Mouse (Mus musculus) ES-Bruce4 (cell line): ENCODE results near the gene Rras. TPM values are rescaled to one million over a fixed set of nuclear protein-coding genes. Genes with fewer than 3 reads are reported as not detected.

Experiments used
- H3K27ac ChIP-seq: 2 replicates; pipeline ENCODE4 v1.5.1; 2012; ENCODE audit warnings: low read length, inconsistent platforms; ENCODE audit not compliant: insufficient read depth
- H3K27me3 ChIP-seq: 2 replicates; pipeline ENCODE4 v1.6.1; 2012; ENCODE audit warnings: mild to moderate bottlenecking, low read length, inconsistent platforms; ENCODE audit not compliant: control insufficient read depth, poor library complexity, insufficient read depth, severe bottlenecking
- H3K36me3 ChIP-seq: 2 replicates; pipeline ENCODE4 v1.6.1; 2012; ENCODE audit warnings: inconsistent platforms, mild to moderate bottlenecking, low read length, moderate library complexity; ENCODE audit not compliant: control insufficient read depth, poor library complexity, insufficient read depth, severe bottlenecking
- H3K4me1 ChIP-seq: one replicate; pipeline ENCODE4 v1.8.1; 2011; ENCODE audit warnings: low read length; ENCODE audit not compliant: control insufficient read depth, insufficient read depth
- H3K4me3 ChIP-seq: 2 replicates; pipeline ENCODE4 v1.5.1; 2011; ENCODE audit warnings: low read depth, mild to moderate bottlenecking, low read length
- H3K9ac ChIP-seq: 2 replicates; pipeline ENCODE4 v1.6.1; 2012; ENCODE audit warnings: low read depth, mild to moderate bottlenecking, inconsistent platforms; ENCODE audit not compliant: poor library complexity, severe bottlenecking
- H3K9me3 ChIP-seq: replicated peaks from 2 replicates; pipeline ENCODE4 v1.6.1; 2012; ENCODE audit warnings: mild to moderate bottlenecking, low read length, inconsistent platforms; ENCODE audit not compliant: control insufficient read depth, poor library complexity, insufficient read depth, severe bottlenecking
- CTCF ChIP-seq: IDR thresholded peaks from one replicate; pipeline ENCODE4 v1.8.1; 2011; ENCODE audit warnings: low read depth, low read length
- EP300 ChIP-seq: IDR thresholded peaks from 2 replicates; pipeline ENCODE4 v1.6.1; 2011; ENCODE audit warnings: low read depth, low read length; ENCODE audit not compliant: insufficient read depth
- POLR2A ChIP-seq: IDR thresholded peaks from one replicate; pipeline ENCODE4 v1.8.1; 2011; ENCODE audit warnings: low read length; ENCODE audit not compliant: insufficient read depth
- polyA plus RNA-seq: library from polyadenylated mRNA; stranded (reverse); fragments of >200 nt; gene quantifications from 2 replicates; pipeline ENCODE4 v1.2.4, GENCODE M21; 2011; ENCODE audit warnings: low read depth; ENCODE audit not compliant: missing spikeins, insufficient read depth, insufficient read length

The Rras gene
- polyA plus RNA-seq, 1 experiment: 72.4 TPM

DNA sequence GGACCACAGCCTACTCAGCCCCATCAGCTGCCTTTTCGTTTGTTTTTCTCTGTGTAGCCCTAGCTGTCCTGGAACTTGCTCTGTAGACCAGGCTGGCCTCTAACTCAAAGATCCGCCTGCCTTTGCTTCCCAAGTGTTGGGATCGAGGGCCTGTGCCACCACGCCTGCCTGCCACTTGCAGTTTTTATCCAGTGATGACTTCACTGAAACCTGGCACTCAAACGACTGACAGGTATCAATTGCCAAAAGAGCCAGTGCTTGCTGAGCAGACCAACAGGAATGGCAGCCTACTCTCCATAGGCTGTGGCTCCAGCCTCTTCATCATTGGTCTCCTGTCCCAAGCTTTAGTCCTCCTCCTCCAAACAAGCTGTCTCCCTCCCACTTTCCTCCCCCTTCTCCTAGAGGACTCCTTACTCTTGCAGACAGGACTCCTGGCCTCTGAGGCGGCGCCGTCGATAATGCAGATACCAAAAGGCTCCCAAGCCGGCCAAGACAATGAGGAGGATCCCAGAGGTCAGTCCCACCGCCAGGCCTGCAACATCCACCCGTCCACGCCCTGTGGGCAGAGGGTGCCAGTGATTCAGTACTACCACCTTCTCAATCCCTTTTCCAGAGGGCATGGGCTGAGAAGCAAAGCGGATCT lies 38.7 kb downstream of the Rras start:
- TF ChIP-seq POLR2A (no peak), EP300 (no peak), CTCF (no peak)
- Histone ChIP-seq H3K9me3 (no peaks in the 10 kb centered on the region), H3K4me1 (no peaks in the 10 kb centered on the region), H3K36me3 (no peaks in the 10 kb centered on the region), H3K27me3 (no peaks in the 10 kb centered on the region), H3K4me3 (no peak overlapping the region), H3K9ac (no peak overlapping the region), H3K27ac (no peak overlapping the region)

DNA sequence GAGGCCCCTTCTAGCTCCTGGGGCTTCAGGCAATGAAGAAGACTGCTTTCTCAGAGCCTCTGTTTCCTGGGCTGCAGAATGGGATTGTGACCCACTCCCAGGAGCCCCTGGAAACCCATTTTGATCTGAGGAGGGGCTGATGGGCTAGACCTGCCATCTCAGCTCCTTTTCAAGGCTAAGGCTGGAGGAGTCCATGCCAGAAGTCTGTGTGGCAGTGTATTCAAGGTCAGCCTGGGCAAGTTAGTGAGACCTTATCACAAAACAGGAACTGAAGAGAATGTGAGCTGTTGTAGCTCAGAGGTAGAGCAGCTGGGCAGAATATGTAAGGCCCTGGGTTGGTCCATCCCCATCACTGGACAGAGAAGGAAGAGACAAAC lies 39.2 kb downstream of the Rras start:
- Histone ChIP-seq H3K9ac (no peak overlapping the region), H3K27ac (no peak overlapping the region), H3K27me3 (no peaks in the 10 kb centered on the region), H3K36me3 (no peaks in the 10 kb centered on the region), H3K4me1 (no peaks in the 10 kb centered on the region), H3K4me3 (no peak overlapping the region), H3K9me3 (no peaks in the 10 kb centered on the region)
- TF ChIP-seq POLR2A (no peak), CTCF (no peak), EP300 (no peak)

GRCm38 (mm10) chr7:45058607-45059571 lies 41.1 kb downstream of the Rras start:
- Histone ChIP-seq H3K9ac (no peak overlapping the region), H3K9me3 (no peaks in the 10 kb centered on the region), H3K4me1 (no peaks in the 10 kb centered on the region), H3K4me3 (no peak overlapping the region), H3K27me3 (no peaks in the 10 kb centered on the region), H3K36me3 (no peaks in the 10 kb centered on the region), H3K27ac (no peak overlapping the region)
- TF ChIP-seq CTCF: no peak
- TF ChIP-seq POLR2A: no peak
- no peak for TF ChIP-seq EP300

DNA sequence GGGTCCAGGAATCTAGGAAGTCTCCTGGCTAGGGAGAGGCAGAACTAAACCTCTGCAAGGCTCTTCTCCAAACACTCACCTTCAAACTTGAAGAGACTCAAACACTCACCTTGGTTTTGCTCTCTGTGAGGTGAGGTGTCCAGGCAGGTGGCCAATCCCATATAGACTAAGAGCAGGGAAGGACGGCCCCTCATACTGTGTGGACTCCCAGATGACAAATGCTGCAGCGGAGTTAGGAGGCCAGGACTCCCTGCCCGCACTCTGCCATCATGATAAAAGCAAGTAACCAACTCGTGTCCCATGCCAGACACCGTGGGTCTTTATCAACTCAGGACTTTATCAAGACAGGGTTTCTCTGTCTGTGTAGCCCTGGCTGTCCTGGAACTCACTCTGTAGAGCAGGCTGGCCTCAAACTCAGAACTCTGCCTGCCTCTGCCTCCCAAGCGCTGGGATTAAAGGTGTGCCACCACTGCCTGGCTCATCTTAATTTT lies 42.9 kb downstream of the Rras start:
- Histone ChIP-seq H3K9ac (no peak overlapping the region), H3K27ac (no peak overlapping the region), H3K9me3 (no peaks in the 10 kb centered on the region), H3K4me1 (no peaks in the 10 kb centered on the region), H3K27me3 (no peaks in the 10 kb centered on the region), H3K4me3 (no peak overlapping the region), H3K36me3 (no peaks in the 10 kb centered on the region)
- TF ChIP-seq CTCF (no peak), EP300 (no peak), POLR2A (no peak)

GRCm38 (mm10) chr7:45061532-45062075 lies 43.8 kb downstream of the Rras start:
- no peak for TF ChIP-seq POLR2A
- TF ChIP-seq EP300: no peak
- TF ChIP-seq CTCF: no peak
- Histone ChIP-seq H3K27me3 (no peaks in the 10 kb centered on the region), H3K36me3 (no peaks in the 10 kb centered on the region), H3K4me3 (peak overlapping the region; percentile 54), H3K4me1 (no peaks in the 10 kb centered on the region), H3K9ac (peak overlapping the region; percentile 15; the same call in 1 of the 2 replicates), H3K9me3 (no peaks in the 10 kb centered on the region), H3K27ac (no peak overlapping the region)
